Mouse (Mus musculus) megakaryocyte, embryonic 14.5 days (primary cell): ENCODE results near the gene Parvb.

Source experiments
- FLI1 ChIP-seq: IDR thresholded peaks from 2 replicates; pipeline ENCODE4 v1.6.1; 2012; ENCODE audit warnings: low read length, inconsistent platforms, mixed read lengths
- GATA1 ChIP-seq: IDR thresholded peaks from 3 replicates; pipeline ENCODE4 v1.6.1; 2012; ENCODE audit warnings: mixed read lengths, low read length, inconsistent platforms, borderline replicate concordance

- TF ChIP-seq GATA1 (no peak), FLI1 (no peak)
Measured at GRCm38 (mm10) chr15:84319393-84319792, 87.5 kb downstream of the Parvb start.
